Mouse (Mus musculus): ENCODE data around the gene Asz1.

- TF ChIP-seq CTCF (IDR thresholded peaks at IDR 0.05) (no peak), EP300 (IDR thresholded peaks at IDR 0.05) (no peak)
Measured at GRCm38 (mm10) chr6:18043172-18043571, 65.7 kb downstream of the Asz1 start.

All from lung, postnatal 0 days (tissue).